ENCODE assay signal across 26 mouse cellular contexts in genomic region chr13:99466811-99467315, GRCm38 (mm10). TPM values are rescaled to one million over a fixed set of nuclear protein-coding genes. Genes with fewer than 3 reads are reported as not detected.
A peak's percentile ranks its signal among the peaks of the same experiment; 100 is the strongest.
DNase-seq lines count a peak whose midpoint lies in the region; ATAC-seq and TF ChIP-seq lines count a peak whose summit lies in the region.
"Had no signal": no experiment of that assay in that cellular context is flagged by ENCODE, and none has a peak within 500 bp of the region (broad histone marks: within the 10 kb centered on the region; RNA-seq: fewer than 3 reads in every experiment).

No protein-coding gene starts in this region.

- H3K27me3 ChIP-seq in hindbrain, embryonic 12.5 days = no peaks in the 10 kb centered on the region
- no peaks in the 10 kb centered on the region for H3K27me3 ChIP-seq in hindbrain, postnatal 0 days (ENCODE audit: insufficient read depth, low read length)
- no peaks in the 10 kb centered on the region for H3K27me3 ChIP-seq in neural tube, embryonic 12.5 days (replicated peaks)
- no peaks in the 10 kb centered on the region for H3K27me3 ChIP-seq in neural tube, embryonic 15.5 days (replicated peaks)
- H3K27me3 ChIP-seq in stomach, postnatal 0 days (ENCODE audit: control insufficient read depth, insufficient read depth, low read length) = no peaks in the 10 kb centered on the region
- H3K27me3 ChIP-seq: embryonic facial prominence, embryonic 15.5 days; heart, embryonic 13.5 days; limb, embryonic 15.5 days; midbrain, embryonic 13.5 days had no signal

- 33% methylated on average over 6 of the region's 6 CpGs for WGBS in hindbrain, embryonic 12.5 days
- 44% methylated on average over 6 of the region's 6 CpGs for WGBS in hindbrain, postnatal 0 days
- 47% methylated on average over 6 of the region's 6 CpGs for WGBS in neural tube, embryonic 12.5 days
- 47% methylated on average over 6 of the region's 6 CpGs for WGBS in neural tube, embryonic 15.5 days
- 61% methylated on average over 6 of the region's 6 CpGs for WGBS in stomach, postnatal 0 days

- H3K4me2 ChIP-seq in hindbrain, embryonic 12.5 days (replicated peaks) = no peak overlapping the region
- no peak overlapping the region for H3K4me2 ChIP-seq in hindbrain, postnatal 0 days (ENCODE audit: low read depth, low read length)
- H3K4me2 ChIP-seq in neural tube, embryonic 12.5 days (replicated peaks) = no peak overlapping the region
- no peak overlapping the region for H3K4me2 ChIP-seq in neural tube, embryonic 15.5 days
- H3K4me2 ChIP-seq in stomach, postnatal 0 days (replicated peaks; ENCODE audit: low read depth) = no peak overlapping the region
- H3K4me2 ChIP-seq: embryonic facial prominence, embryonic 15.5 days; heart, embryonic 13.5 days; hindbrain, embryonic 14.5 days; limb, embryonic 15.5 days; midbrain, embryonic 13.5 days had no signal

- no peaks in the 10 kb centered on the region for H3K9me3 ChIP-seq in hindbrain, embryonic 12.5 days (replicated peaks)
- no peaks in the 10 kb centered on the region for H3K9me3 ChIP-seq in hindbrain, postnatal 0 days (ENCODE audit: low read length)
- no peaks in the 10 kb centered on the region for H3K9me3 ChIP-seq in neural tube, embryonic 12.5 days
- no peaks in the 10 kb centered on the region for H3K9me3 ChIP-seq in neural tube, embryonic 15.5 days (replicated peaks)
- no peaks in the 10 kb centered on the region for H3K9me3 ChIP-seq in stomach, postnatal 0 days (ENCODE audit: control insufficient read depth, low read length)
- H3K9me3 ChIP-seq: embryonic facial prominence, embryonic 15.5 days; heart, embryonic 13.5 days; limb, embryonic 15.5 days; midbrain, embryonic 13.5 days had no signal

- TF ChIP-seq CTCF in hindbrain, postnatal 0 days (IDR thresholded peaks at IDR 0.05; ENCODE audit: low read depth) = no peak
- TF ChIP-seq CTCF in stomach, postnatal 0 days (IDR thresholded peaks at IDR 0.05; ENCODE audit: low read depth) = no peak

- peaks cover 7% of the 10 kb centered on the region for H3K36me3 ChIP-seq in hindbrain, embryonic 12.5 days
- H3K36me3 ChIP-seq in hindbrain, postnatal 0 days (ENCODE audit: insufficient read depth, low read length) = no peaks in the 10 kb centered on the region
- H3K36me3 ChIP-seq in neural tube, embryonic 12.5 days = peaks cover 9% of the 10 kb centered on the region; the same call in 1 of the 2 replicates
- peaks cover 5% of the 10 kb centered on the region; the same call in 1 of the 2 replicates for H3K36me3 ChIP-seq in neural tube, embryonic 15.5 days
- H3K36me3 ChIP-seq in stomach, postnatal 0 days (ENCODE audit: control insufficient read depth, insufficient read depth, low read length) = 0 out of 2 replicates have a peak, but pooled peaks cover 1% of the 10 kb centered on the region
- H3K36me3 ChIP-seq: embryonic facial prominence, embryonic 15.5 days; limb, embryonic 15.5 days had no signal

- no peak overlapping the region for H3K4me3 ChIP-seq in hindbrain, embryonic 12.5 days
- H3K4me3 ChIP-seq in hindbrain, postnatal 0 days (ENCODE audit: low read length) = no peak overlapping the region
- H3K4me3 ChIP-seq in neural tube, embryonic 12.5 days = no peak overlapping the region
- no peak overlapping the region for H3K4me3 ChIP-seq in neural tube, embryonic 15.5 days (replicated peaks)
- no peak overlapping the region for H3K4me3 ChIP-seq in stomach, postnatal 0 days (ENCODE audit: low read depth, low read length)
- H3K4me3 ChIP-seq: embryonic facial prominence, embryonic 15.5 days; heart, adult 2 months; heart, embryonic 13.5 days; limb, embryonic 15.5 days; midbrain, embryonic 13.5 days; myocyte had no signal

- no peak for ATAC-seq in hindbrain, embryonic 12.5 days (ENCODE audit: low FRiP score)
- ATAC-seq in hindbrain, postnatal 0 days = no peak
- ATAC-seq in neural tube, embryonic 12.5 days (ENCODE audit: low FRiP score, low read depth) = no peak
- ATAC-seq in neural tube, embryonic 15.5 days (ENCODE audit: low FRiP score) = no peak
- no peak for ATAC-seq in stomach, postnatal 0 days (ENCODE audit: low FRiP score, low TSS enrichment)
- ATAC-seq: lung, postnatal 0 days had no signal

- peak; percentile 30 for DNase-seq in adrenal gland, adult 8-10 months
- DNase-seq in adrenal gland, postnatal 4 days (ENCODE audit: low spot score in 2 of 2) = no peak
- no peak for DNase-seq in hindbrain, postnatal 0 days (ENCODE audit: low spot score)
- DNase-seq in stomach, postnatal 0 days (ENCODE audit: low spot score) = no peak
- DNase-seq: cerebellum, adult 18-20 months; cerebellum, postnatal 14 days; gastrocnemius, postnatal 25 days; heart, adult 2 months; heart, postnatal 14 days; kidney, adult 2 months; layer of hippocampus, adult 9-11 months; left cerebral cortex, postnatal 4 days; thymus, adult 2 months; thymus, postnatal 4 days had no signal

- peaks cover 51% of the 10 kb centered on the region for H3K4me1 ChIP-seq in hindbrain, embryonic 12.5 days
- no peaks in the 10 kb centered on the region for H3K4me1 ChIP-seq in hindbrain, postnatal 0 days (ENCODE audit: insufficient read depth, low read length)
- H3K4me1 ChIP-seq in neural tube, embryonic 12.5 days = peaks cover 27% of the 10 kb centered on the region
- peaks cover 46% of the 10 kb centered on the region for H3K4me1 ChIP-seq in neural tube, embryonic 15.5 days
- H3K4me1 ChIP-seq in stomach, postnatal 0 days (replicated peaks; ENCODE audit: control insufficient read depth, insufficient read depth) = 0 out of 2 replicates have a peak, but pooled peaks cover 3% of the 10 kb centered on the region
- H3K4me1 ChIP-seq: limb, embryonic 15.5 days had no signal

- no peak for TF ChIP-seq EP300 in stomach, postnatal 0 days (optimal IDR thresholded peaks at IDR 0.05)

- H3K9ac ChIP-seq in hindbrain, embryonic 12.5 days = peak overlapping the region; percentile 37; the same call in 1 of the 2 replicates
- H3K9ac ChIP-seq in hindbrain, postnatal 0 days (replicated peaks; ENCODE audit: low read length) = no peak overlapping the region
- no peak overlapping the region for H3K9ac ChIP-seq in neural tube, embryonic 12.5 days
- H3K9ac ChIP-seq in neural tube, embryonic 15.5 days (replicated peaks) = no peak overlapping the region
- H3K9ac ChIP-seq in stomach, postnatal 0 days (ENCODE audit: low read length) = no peak overlapping the region
- H3K9ac ChIP-seq: embryonic facial prominence, embryonic 15.5 days; heart, embryonic 13.5 days; hindbrain, embryonic 14.5 days; limb, embryonic 15.5 days; liver, embryonic 14.5 days; midbrain, embryonic 13.5 days had no signal

- H3K27ac ChIP-seq in hindbrain, embryonic 12.5 days = no peak overlapping the region
- H3K27ac ChIP-seq in hindbrain, postnatal 0 days = no peak overlapping the region
- peak overlapping the region; percentile 16; the same call in 1 of the 2 replicates for H3K27ac ChIP-seq in neural tube, embryonic 12.5 days
- H3K27ac ChIP-seq in neural tube, embryonic 15.5 days (replicated peaks) = no peak overlapping the region
- H3K27ac ChIP-seq in stomach, postnatal 0 days (replicated peaks) = 0 out of 2 replicates have a peak overlapping the region, but pooled peaks have one; percentile 8
- H3K27ac ChIP-seq: embryonic facial prominence, embryonic 15.5 days; heart, adult 2 months; heart, embryonic 13.5 days; hindbrain, embryonic 14.5 days; kidney, postnatal 0 days; limb, embryonic 15.5 days; liver, embryonic 14.5 days had no signal

RNA-seq across cellular contexts. Expression of gene Map1b, which starts 49.5 kb away (rescaled TPM):
- total RNA-seq in adrenal gland, adult 8-10 months (2022) = 100 to 1,000 TPM in 2 of 4 experiments, 10 to 100 TPM in 2; 82.9 to 169 (median 120) TPM
- total RNA-seq in adrenal gland, postnatal 4 days (2021) = 100 to 1,000 TPM in 1 of 2 experiments, 10 to 100 TPM in 1; 76.1 to 106 TPM
- polyA plus RNA-seq in hindbrain, embryonic 12.5 days (2016; fragmentation: Nextera tagmentation; extraction: Ambion mirVana) = 1,280 and 1,328 TPM in 2 replicates
- 690 and 787 TPM in 2 replicates for total RNA-seq in hindbrain, postnatal 0 days (2014; rRNA removed)
- 1,844 and 1,981 TPM in 2 replicates for polyA plus RNA-seq in hindbrain, postnatal 0 days (2015; fragmentation: Nextera tagmentation; extraction: Ambion mirVana)
- 1,223 and 1,491 TPM in 2 replicates for polyA plus RNA-seq in neural tube, embryonic 12.5 days (2016; fragmentation: Nextera tagmentation; extraction: Ambion mirVana)
- polyA plus RNA-seq in neural tube, embryonic 15.5 days (2015; fragmentation: Nextera tagmentation; extraction: Ambion mirVana) = 1,470 and 1,697 TPM in 2 replicates
- polyA plus RNA-seq in stomach, postnatal 0 days (2015; fragmentation: Nextera tagmentation; extraction: Ambion mirVana) = 54.1 and 63.8 TPM in 2 replicates

Comparison
In these comparisons a context has a peak if more than half of its experiments do, and no peak if none do; other contexts are left out.
1. H3K27ac ChIP-seq: peak in neural tube, embryonic 12.5 days (single experiment) and stomach, postnatal 0 days (single experiment); none in hindbrain, embryonic 12.5 days (single experiment), hindbrain, postnatal 0 days (single experiment) and neural tube, embryonic 15.5 days (single experiment).
2. RNA of gene Map1b, which starts 49.5 kb away (polyA plus RNA-seq): 1,844 to 1,981 TPM in hindbrain, postnatal 0 days, 1,470 to 1,697 TPM in neural tube, embryonic 15.5 days, 1,280 to 1,328 TPM in hindbrain, embryonic 12.5 days and 1,223 to 1,491 TPM in neural tube, embryonic 12.5 days; 54.1 to 63.8 TPM in stomach, postnatal 0 days; every median in the first group is over 10 times any median in the second.